Mouse (Mus musculus) urinary bladder, adult 2 months (tissue): ENCODE results near the gene Wwox. TPM values are rescaled to one million over a fixed set of nuclear protein-coding genes. Genes with fewer than 3 reads are reported as not detected.

Source experiments
- polyA plus RNA-seq: library from polyadenylated mRNA; depleted of rRNA; stranded (reverse); fragments of >200 nt; gene quantifications from 2 replicates; pipeline ENCODE4 v1.2.3, GENCODE M21; 2012; rRNA removed

The Wwox gene
- polyA plus RNA-seq, 1 experiment: 7.9 TPM

Other genes starting within 250 kb of the Wwox start
- gene Vat1l, start 234.0 kb upstream of the Wwox start, polyA plus RNA-seq: 1.2 and 1.4 TPM in 2 replicates
- not detected in 2 replicates for gene Clec3a, start 21.6 kb upstream of the Wwox start, polyA plus RNA-seq